Mouse (Mus musculus) megakaryocyte-erythroid progenitor cell, adult 5-6 weeks (primary cell): ENCODE results near the gene Srpk2. TPM values are rescaled to one million over a fixed set of nuclear protein-coding genes. Genes with fewer than 3 reads are reported as not detected.

Experiments
- ATAC-seq: replicated peaks from 2 replicates; pipeline ENCODE4 v1.8.0; 2016; ENCODE audit warnings: mild to moderate bottlenecking, inconsistent platforms; ENCODE audit not compliant: severe bottlenecking, poor library complexity, low FRiP score, low TSS enrichment
- total RNA-seq, 2 experiments: library from RNA; stranded (forward) in 1 of 2; stranded (reverse) in 1 of 2; fragments of 200-1000, 215-1000 nt in 1 of 2; fragments of >200 nt in 1 of 2; fragmentation: Nextera tagmentation in 1 of 2; gene quantifications; 2 replicates each; pipeline ENCODE4 v1.2.3; 2014 to 2017

Gene Srpk2
- total RNA-seq, 2 experiments from 2014 or later: 15.2 to 18.2 TPM

DNA sequence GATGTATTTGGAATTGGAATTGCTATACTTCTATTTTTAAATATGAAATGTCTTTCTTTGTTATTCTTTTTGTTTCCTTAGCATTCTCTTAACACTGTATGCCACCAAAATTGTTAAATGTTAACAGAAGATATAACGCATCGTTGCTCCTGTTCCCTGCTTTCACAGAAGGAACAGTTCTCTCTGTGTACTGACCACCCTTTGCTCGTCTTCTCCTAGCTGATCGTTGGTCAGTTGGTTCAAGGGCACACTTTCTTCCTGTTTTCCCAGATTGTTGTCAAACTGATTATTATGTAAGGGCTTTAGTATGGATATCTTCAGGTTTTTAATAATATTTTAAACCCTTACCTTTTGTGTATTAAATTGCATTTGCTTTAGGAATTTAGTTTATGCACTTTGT lies 217.9 kb downstream of the Srpk2 start:
- no peak for ATAC-seq

- ATAC-seq: no peak
These were observed 219.7 kb downstream of the Srpk2 start for GRCm38 (mm10) chr5:23464743-23465142.

DNA sequence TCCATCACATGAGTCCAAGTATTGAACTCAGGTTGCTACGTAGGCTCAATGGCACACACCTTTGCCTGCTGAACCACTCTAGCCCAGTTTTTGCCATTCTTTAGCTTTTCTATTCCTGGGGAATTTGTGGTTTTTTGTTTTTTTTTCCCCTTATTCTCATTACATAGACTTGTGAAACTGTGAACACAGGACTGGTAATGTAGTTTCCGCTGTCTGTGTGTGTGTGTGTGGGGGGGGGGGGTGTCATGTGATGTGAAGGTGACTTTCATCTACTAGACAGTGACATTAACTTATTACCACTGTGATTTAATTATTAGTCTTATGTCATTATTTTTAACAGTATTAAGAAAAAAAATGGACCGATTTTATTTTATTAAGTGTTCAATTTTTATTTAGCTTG lies 220.2 kb downstream of the Srpk2 start:
- no peak for ATAC-seq

DNA sequence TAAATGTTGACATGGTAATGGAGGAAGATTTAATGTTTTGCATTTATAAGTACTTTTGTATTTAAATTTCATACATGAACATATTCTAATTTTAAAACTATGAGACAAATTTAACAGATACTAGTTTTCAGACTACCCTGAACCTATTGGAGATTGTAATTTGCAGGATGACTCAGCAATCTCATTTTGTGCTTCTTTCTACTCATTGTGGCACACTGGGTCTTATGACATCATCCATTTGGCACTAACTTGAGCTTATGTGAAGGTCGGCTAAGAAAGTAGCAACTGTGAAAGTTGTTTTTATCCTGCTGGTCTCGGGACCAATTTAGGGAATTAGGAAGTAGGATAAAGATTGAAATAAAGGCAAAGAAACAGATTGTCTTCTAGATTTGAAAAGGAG lies 222.7 kb downstream of the Srpk2 start:
- ATAC-seq: peak; percentile 81

DNA sequence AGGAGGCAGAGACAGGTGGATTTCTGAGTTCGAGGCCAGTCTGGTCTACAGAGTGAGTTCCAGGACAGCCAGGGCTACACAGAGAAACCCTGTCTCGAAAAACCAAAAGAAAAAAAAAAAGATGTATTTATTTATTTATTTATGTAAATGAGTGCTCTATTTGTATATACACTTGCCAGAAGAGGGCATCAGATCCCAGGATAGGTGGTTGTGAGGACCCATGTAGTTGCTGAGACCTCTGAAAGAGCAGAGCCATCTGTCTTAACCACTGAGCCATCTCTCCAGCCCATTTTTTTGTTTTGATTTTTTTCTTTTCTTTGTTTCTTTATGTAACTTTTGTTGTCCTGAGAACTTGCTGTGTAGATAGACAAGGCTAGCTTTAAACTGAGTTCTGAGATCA lies 230.9 kb downstream of the Srpk2 start:
- ATAC-seq: peak; percentile 67; the same call in 1 of the 2 replicates

Other genes with a start within 250 kb of the Srpk2 start
- 64.0 and 64.3 TPM in 2 replicates for gene Pus7, start 99.1 kb upstream of the Srpk2 start, total RNA-seq (2014; fragmentation: Nextera tagmentation)
- 84.8 and 88.0 TPM in 2 replicates for gene Pus7, start 99.1 kb upstream of the Srpk2 start, total RNA-seq (2017)
- 60.8 and 62.7 TPM in 2 replicates for gene Rint1, start 103.1 kb upstream of the Srpk2 start, total RNA-seq (2014; fragmentation: Nextera tagmentation)
- 33.6 and 37.5 TPM in 2 replicates for gene Rint1, start 103.1 kb upstream of the Srpk2 start, total RNA-seq (2017)
- gene Tomm7, start 159.5 kb upstream of the Srpk2 start, total RNA-seq (2014; fragmentation: Nextera tagmentation): 98.3 and 122 TPM in 2 replicates
- 241 and 274 TPM in 2 replicates for gene Tomm7, start 159.5 kb upstream of the Srpk2 start, total RNA-seq (2017)